Mouse (Mus musculus) MEL (cell line): ENCODE results near the gene Dusp10. TPM values are rescaled to one million over a fixed set of nuclear protein-coding genes. Genes with fewer than 3 reads are reported as not detected.

Experiments
- DNase-seq: peaks from one replicate; pipeline ENCODE4 v3.0.0; 2011; ENCODE audit warnings: low read depth, low spot score
- H3K27ac ChIP-seq: 2 replicates; pipeline ENCODE4 v1.5.1; 2012; ENCODE audit warnings: low read depth, mild to moderate bottlenecking, control low read depth, low read length, moderate library complexity; ENCODE audit not compliant: control insufficient read depth
- H3K27me3 ChIP-seq, 2 experiments: fragments of 150-350 bp in 1 of 2; sonication (generic) in 1 of 2; 2 replicates each; pipeline ENCODE4 v1.6.1; 2012; ENCODE audit warnings: low read length in 2 of 2, mild to moderate bottlenecking in 2 of 2, improper control_type of control experiment in 1 of 2, moderate library complexity in 1 of 2; ENCODE audit not compliant: insufficient read depth in 2 of 2, control insufficient read depth in 1 of 2
- H3K36me3 ChIP-seq, 2 experiments: 2 replicates each; pipeline ENCODE4 v1.6.1; 2012 to 2014; ENCODE audit warnings: low read length in 2 of 2, improper control_type of control experiment in 1 of 2, inconsistent platforms in 1 of 2, mild to moderate bottlenecking in 1 of 2; ENCODE audit not compliant: insufficient read depth in 2 of 2, control insufficient read depth in 1 of 2
- H3K4me1 ChIP-seq, 2 experiments: fragments of 150-350 bp in 1 of 2; sonication (generic) in 1 of 2; 2 replicates each; pipeline ENCODE4 v1.6.1; 2012; ENCODE audit warnings: low read length in 2 of 2, improper control_type of control experiment in 1 of 2, mild to moderate bottlenecking in 1 of 2; ENCODE audit not compliant: insufficient read depth in 2 of 2, control insufficient read depth in 1 of 2
- H3K4me3 ChIP-seq, 2 experiments: fragments of 150-350 bp in 1 of 2; sonication (generic) in 1 of 2; 2 replicates each; pipeline ENCODE4 v1.5.1; 2012; ENCODE audit warnings: low read depth in 2 of 2, low read length in 2 of 2, mild to moderate bottlenecking in 2 of 2, moderate library complexity in 2 of 2, control low read depth in 1 of 2, improper control_type of control experiment in 1 of 2; ENCODE audit not compliant: control insufficient read depth in 1 of 2, insufficient read depth in 1 of 2
- H3K79me2 ChIP-seq: 2 replicates; pipeline ENCODE4 v1.6.1; 2012; ENCODE audit warnings: mild to moderate bottlenecking, low read length, moderate library complexity; ENCODE audit not compliant: control insufficient read depth, poor library complexity, insufficient read depth
- H3K9ac ChIP-seq: 2 replicates; pipeline ENCODE4 v1.6.1; 2012; ENCODE audit warnings: low read depth, mild to moderate bottlenecking, control low read depth, low read length, moderate library complexity; ENCODE audit not compliant: control insufficient read depth, poor library complexity, severe bottlenecking
- H3K9me3 ChIP-seq: fragments of 150-350 bp; sonication (generic); replicated peaks from 2 replicates; pipeline ENCODE4 v1.6.1; 2012; ENCODE audit warnings: mild to moderate bottlenecking, low read length, improper control_type of control experiment, moderate library complexity; ENCODE audit not compliant: insufficient read depth
- CHD2 ChIP-seq: IDR thresholded peaks from 2 replicates; pipeline ENCODE4 v1.6.1; 2011; ENCODE audit warnings: low read length, improper control_type of control experiment
- CTCF ChIP-seq, 3 experiments: IDR thresholded peaks in 2 of 3; conservative IDR thresholded peaks in 1 of 3; 2 replicates each; pipeline ENCODE4 v1.5.1; 2011 to 2012; ENCODE audit warnings: low read length in 3 of 3, low read depth in 2 of 3, mild to moderate bottlenecking in 2 of 3, improper control_type of control experiment in 1 of 3, inconsistent platforms in 1 of 3, mixed read lengths in 1 of 3, moderate library complexity in 1 of 3; ENCODE audit not compliant: control insufficient read depth in 1 of 3, insufficient read depth in 1 of 3, poor library complexity in 1 of 3, severe bottlenecking in 1 of 3
- E2F4 ChIP-seq: IDR thresholded peaks from 2 replicates; pipeline ENCODE4 v1.6.1; 2011; ENCODE audit warnings: low read depth, low read length, improper control_type of control experiment, borderline replicate concordance
- MAFK ChIP-seq: IDR thresholded peaks from 2 replicates; pipeline ENCODE4 v1.6.1; 2011; ENCODE audit warnings: low read depth, mild to moderate bottlenecking, low read length, improper control_type of control experiment, borderline replicate concordance
- MAX ChIP-seq: IDR thresholded peaks from 2 replicates; pipeline ENCODE4 v1.6.1; 2011; ENCODE audit warnings: low read length, improper control_type of control experiment
- MYC ChIP-seq: IDR thresholded peaks from 2 replicates; pipeline ENCODE4 v1.6.1; 2011; ENCODE audit warnings: low read depth, mild to moderate bottlenecking, low read length, improper control_type of control experiment, moderate library complexity
- NELFE ChIP-seq: IDR thresholded peaks from 2 replicates; pipeline ENCODE4 v1.6.1; 2011; ENCODE audit warnings: low read depth, low read length, improper control_type of control experiment
- NRF1 ChIP-seq: IDR thresholded peaks from 2 replicates; pipeline ENCODE4 v1.6.1; 2014; ENCODE audit warnings: low read depth, mild to moderate bottlenecking, inconsistent platforms, low read length, improper control_type of control experiment, moderate library complexity; ENCODE audit not compliant: poor library complexity, insufficient read depth, severe bottlenecking
- POLR2A ChIP-seq, 2 experiments: IDR thresholded peaks; 2 replicates each; pipeline ENCODE4 v1.6.1; 2011 to 2012; ENCODE audit warnings: low read length in 2 of 2, mild to moderate bottlenecking in 2 of 2, control low read depth in 1 of 2, improper control_type of control experiment in 1 of 2, low read depth in 1 of 2, moderate library complexity in 1 of 2; ENCODE audit not compliant: control insufficient read depth in 1 of 2, insufficient read depth in 1 of 2, poor library complexity in 1 of 2
- POLR2AphosphoS2 ChIP-seq: IDR thresholded peaks from 2 replicates; pipeline ENCODE4 v1.6.1; 2011; ENCODE audit warnings: low read length, improper control_type of control experiment
- RAD21 ChIP-seq: IDR thresholded peaks from 2 replicates; pipeline ENCODE4 v1.6.1; 2011; ENCODE audit warnings: mild to moderate bottlenecking, low read depth, low read length, improper control_type of control experiment
- RCOR1 ChIP-seq: IDR thresholded peaks from 2 replicates; pipeline ENCODE4 v1.6.1; 2012; ENCODE audit warnings: low read depth, mild to moderate bottlenecking, inconsistent platforms, low read length, improper control_type of control experiment
- SIN3A ChIP-seq: IDR thresholded peaks from 2 replicates; pipeline ENCODE4 v1.6.1; 2012; ENCODE audit warnings: low read length, improper control_type of control experiment, inconsistent platforms
- SMC3 ChIP-seq: IDR thresholded peaks from 2 replicates; pipeline ENCODE4 v1.6.1; 2011; ENCODE audit warnings: low read depth, low read length, improper control_type of control experiment
- UBTF ChIP-seq: IDR thresholded peaks from 2 replicates; pipeline ENCODE4 v1.6.1; 2012; ENCODE audit warnings: low read depth, mild to moderate bottlenecking, inconsistent platforms, low read length, improper control_type of control experiment, moderate library complexity, borderline replicate concordance; ENCODE audit not compliant: insufficient read depth
- ZKSCAN1 ChIP-seq: IDR thresholded peaks from 2 replicates; pipeline ENCODE4 v1.6.1; 2012; ENCODE audit warnings: low read depth, mild to moderate bottlenecking, inconsistent platforms, low read length, improper control_type of control experiment, moderate library complexity
- polyA plus RNA-seq, 2 experiments: library from polyadenylated mRNA; stranded (reverse) in 1 of 2; unstranded in 1 of 2; fragments of >175 nt in 1 of 2; fragments of >200 nt in 1 of 2; gene quantifications; 2 replicates each; pipeline versions ENCODE4 v1.2.1 to v1.2.4; 2012; ENCODE audit warnings: low replicate concordance in 2 of 2, low read depth in 1 of 2; ENCODE audit not compliant: insufficient read length in 2 of 2, insufficient read depth in 1 of 2, missing spikeins in 1 of 2
- total RNA-seq: library from RNA; depleted of rRNA; stranded (reverse); fragments of 300-350 nt; gene quantifications from 2 replicates; pipeline ENCODE4 v1.2.3, GENCODE M21; 2012

Gene Dusp10
- total and polyA plus RNA-seq, 3 experiments = 1.4 to 2.3 TPM; not detected in 1

- Histone ChIP-seq H3K9ac (no peak overlapping the region), H3K36me3 (peaks cover 0 to 8% of the 10 kb centered on the region in 2 experiments; a peak in 2 of 4 replicates), H3K9me3 (no peaks in the 10 kb centered on the region), H3K27me3 (no peaks in the 10 kb centered on the region), H3K4me1 (peaks cover 8 to 10% of the 10 kb centered on the region in 2 experiments), H3K4me3 (no peak overlapping the region), H3K79me2 (no peaks in the 10 kb centered on the region), H3K27ac (no peak overlapping the region)
- TF ChIP-seq MAFK = no peak
- no peak for DNase-seq
These were observed 27.1 kb downstream of the Dusp10 start for GRCm38 (mm10) chr1:184040181-184040580.

GRCm38 (mm10) chr1:184040906-184041305, 27.8 kb downstream of the Dusp10 start:
- Histone ChIP-seq H3K36me3 (peaks cover 0 to 8% of the 10 kb centered on the region in 2 experiments; a peak in 2 of 4 replicates), H3K27ac (no peak overlapping the region), H3K9ac (no peak overlapping the region), H3K4me1 (peaks cover 8 to 10% of the 10 kb centered on the region in 2 experiments), H3K4me3 (no peak overlapping the region), H3K79me2 (no peaks in the 10 kb centered on the region), H3K9me3 (no peaks in the 10 kb centered on the region), H3K27me3 (no peaks in the 10 kb centered on the region)
- no peak for DNase-seq
- TF ChIP-seq POLR2A (IDR thresholded peaks at IDR 0.05; ENCODE audit: control insufficient read depth in 1 of 2, insufficient read depth in 1 of 2, low read depth in 1 of 2, low read length in 2 of 2, poor library complexity in 1 of 2) (no peak), CHD2 (no peak), SMC3 (no peak)

DNA sequence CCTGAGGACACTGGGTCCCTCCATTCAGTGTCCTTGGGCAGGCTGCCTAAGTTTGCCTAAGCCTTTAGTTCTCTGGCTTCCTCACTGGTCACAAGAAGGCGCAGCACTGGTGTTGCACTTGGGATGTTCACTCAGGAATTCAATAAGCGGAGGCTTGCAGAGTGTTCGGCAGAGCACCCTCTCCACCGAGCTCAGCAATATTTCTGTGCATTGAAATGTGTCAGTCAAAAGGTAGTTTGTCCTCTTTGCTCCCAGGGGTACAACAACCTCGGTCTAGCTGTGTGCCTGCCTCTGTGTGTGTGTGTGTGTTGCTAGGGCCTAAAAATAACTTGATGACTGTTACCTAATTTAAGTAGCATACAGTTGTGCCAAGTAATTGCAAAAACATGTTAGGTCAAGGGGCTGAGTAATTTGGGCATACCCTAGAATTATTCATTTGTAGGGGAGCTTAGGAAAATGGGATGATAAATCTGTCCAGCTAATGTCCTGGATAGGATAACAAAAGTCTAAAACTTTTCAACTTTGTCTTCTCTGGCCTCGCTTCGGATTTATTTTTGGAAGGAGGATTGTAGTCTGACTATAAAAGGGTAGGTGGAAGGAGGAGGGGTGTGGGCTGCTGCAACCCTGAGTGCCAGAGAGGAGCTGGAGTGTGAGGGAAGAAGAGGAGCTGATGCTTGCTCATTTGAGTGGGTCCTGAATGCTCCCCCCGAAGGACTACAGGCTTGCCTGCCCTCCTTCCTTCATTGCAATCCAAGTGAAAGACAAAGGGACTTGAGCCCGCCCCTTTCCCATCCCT, 28.9 kb downstream of the Dusp10 start:
- Histone ChIP-seq H3K9me3 (no peaks in the 10 kb centered on the region), H3K27me3 (no peaks in the 10 kb centered on the region), H3K79me2 (no peaks in the 10 kb centered on the region), H3K27ac (peak overlapping the region; percentile 44; the same call in 1 of the 2 replicates), H3K4me3 (no peak overlapping the region), H3K36me3 (peaks cover 0 to 8% of the 10 kb centered on the region in 2 experiments; a peak in 2 of 4 replicates), H3K9ac (no peak overlapping the region; the same call in 1 of the 2 replicates), H3K4me1 (peaks cover 8 to 10% of the 10 kb centered on the region in 2 experiments)
- TF ChIP-seq UBTF (no peak), MAFK (no peak), RAD21 (no peak), SIN3A (no peak), ZKSCAN1 (no peak), NRF1 (no peak), NELFE (no peak), CTCF (IDR thresholded peaks at IDR 0.05 in 2 of 3, conservative IDR thresholded peaks at IDR 0.05 in 1 of 3; ENCODE audit: control insufficient read depth in 1 of 3, insufficient read depth in 1 of 3, low read depth in 2 of 3, low read length in 3 of 3, poor library complexity in 1 of 3, severe bottlenecking in 1 of 3) (no peak), MAX (no peak), POLR2AphosphoS2 (no peak), RCOR1 (no peak), E2F4 (no peak), MYC (no peak), CHD2 (no peak)
- no peak for DNase-seq
